Mouse (Mus musculus) lung, adult 2 months (tissue): Measurements from ENCODE around the gene Nubp1.
A peak's percentile ranks its signal among the peaks of the same experiment; 100 is the strongest.

ENCODE experiments used
- CTCF ChIP-seq: fragments of 200-500 bp; IDR thresholded peaks from 2 replicates; pipeline ENCODE4 v1.5.1; 2011; ENCODE audit warnings: mild to moderate bottlenecking, low read length, control low read depth; ENCODE audit not compliant: insufficient read depth
- POLR2A ChIP-seq: fragments of 200-500 bp; IDR thresholded peaks from 2 replicates; pipeline ENCODE4 v1.6.1; 2011; ENCODE audit warnings: low read depth, mild to moderate bottlenecking, control low read depth, low read length, borderline replicate concordance; ENCODE audit errors: extremely low read depth

- TF ChIP-seq POLR2A: no peak
- TF ChIP-seq CTCF: peak; percentile 72
Observed at GRCm38 (mm10) chr16:10394699-10395540, 16.8 kb upstream of the Nubp1 start, which contains the start of gene Tekt5.
